Mouse (Mus musculus): ENCODE measurements at regions not wholly inside any gene's neighbourhood (a gene's known extent, or its start where the extent isn't known, plus 50 kb on each side); places are given as distances from the start of the nearest gene placed in this dataset.
"Not testable (repeated sequence)": the region's sequence is repeated elsewhere in the genome, so short reads cannot be mapped to it uniquely, and the experiment has no call there.

DNA sequence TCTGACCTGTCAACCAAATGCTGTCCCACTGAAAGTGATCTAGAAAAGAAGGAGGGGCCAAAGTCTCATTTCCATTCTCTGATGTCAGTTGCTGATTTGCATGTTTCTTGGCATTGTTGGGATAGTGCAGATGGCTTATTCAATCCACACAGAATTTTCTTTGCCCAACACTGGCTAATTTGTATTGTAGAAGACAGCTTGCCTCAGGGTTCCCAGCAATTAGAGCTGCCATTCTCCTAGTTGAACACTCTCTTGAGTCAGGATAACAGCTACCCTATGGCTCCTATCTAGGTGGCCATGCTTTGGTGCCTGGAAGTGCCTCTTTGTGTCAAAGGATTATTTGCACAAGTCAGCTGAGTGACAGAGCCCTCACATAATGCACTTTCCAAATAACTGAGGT lies 569.0 kb downstream of the Lrriq3 start:
- ATAC-seq (replicated peaks; ENCODE audit: low FRiP score) (peak; percentile 34), DNase-seq (ENCODE audit: low spot score) (no peak)
- Histone ChIP-seq H3K4me3 (ENCODE audit: low read depth, low read length) (no peak overlapping the region), H3K27ac (ENCODE audit: low read depth, low read length) (no peak overlapping the region), H3K9me3 (ENCODE audit: control insufficient read depth, low read length) (no peaks in the 10 kb centered on the region), H3K9ac (ENCODE audit: low read length) (no peak overlapping the region), H3K27me3 (ENCODE audit: control insufficient read depth, insufficient read depth, low read length) (no peaks in the 10 kb centered on the region), H3K4me1 (replicated peaks; ENCODE audit: control insufficient read depth, insufficient read depth, low read length) (no peaks in the 10 kb centered on the region), H3K36me3 (ENCODE audit: control insufficient read depth, insufficient read depth, low read length) (no peaks in the 10 kb centered on the region), H3K4me2 (ENCODE audit: low read depth, low read length, severe bottlenecking) (no peak overlapping the region)

DNA sequence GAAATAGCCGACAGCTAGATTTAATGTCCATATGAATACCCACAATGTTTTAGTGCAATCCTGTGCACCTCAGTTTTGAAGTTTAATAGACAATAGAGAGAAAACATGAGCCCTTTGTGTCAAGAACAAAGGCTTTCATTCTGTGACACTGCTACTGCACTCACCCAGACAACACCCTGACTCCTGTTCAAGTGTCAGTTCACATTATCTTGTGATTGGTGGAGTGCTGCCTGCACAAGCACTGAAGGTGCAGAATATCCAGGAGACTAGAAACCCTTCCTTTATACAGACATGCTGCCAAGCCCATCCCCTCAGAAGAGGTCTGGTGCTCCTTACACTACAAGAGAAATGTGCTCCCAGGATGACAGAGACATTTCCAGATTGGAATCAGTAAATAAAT lies 579.3 kb downstream of the Lrriq3 start:
- DNase-seq (ENCODE audit: low spot score) (no peak), ATAC-seq (replicated peaks; ENCODE audit: low FRiP score) (no peak)
- Histone ChIP-seq H3K4me1 (replicated peaks; ENCODE audit: control insufficient read depth, insufficient read depth, low read length) (no peaks in the 10 kb centered on the region), H3K4me2 (ENCODE audit: low read depth, low read length, severe bottlenecking) (no peak overlapping the region), H3K4me3 (ENCODE audit: low read depth, low read length) (no peak overlapping the region), H3K36me3 (ENCODE audit: control insufficient read depth, insufficient read depth, low read length) (no peaks in the 10 kb centered on the region), H3K27ac (ENCODE audit: low read depth, low read length) (no peak overlapping the region), H3K27me3 (ENCODE audit: control insufficient read depth, insufficient read depth, low read length) (no peaks in the 10 kb centered on the region), H3K9ac (ENCODE audit: low read length) (no peak overlapping the region), H3K9me3 (ENCODE audit: control insufficient read depth, low read length) (no peaks in the 10 kb centered on the region)
- 74% methylated on average over 1 of the region's 1 CpGs for WGBS

DNA sequence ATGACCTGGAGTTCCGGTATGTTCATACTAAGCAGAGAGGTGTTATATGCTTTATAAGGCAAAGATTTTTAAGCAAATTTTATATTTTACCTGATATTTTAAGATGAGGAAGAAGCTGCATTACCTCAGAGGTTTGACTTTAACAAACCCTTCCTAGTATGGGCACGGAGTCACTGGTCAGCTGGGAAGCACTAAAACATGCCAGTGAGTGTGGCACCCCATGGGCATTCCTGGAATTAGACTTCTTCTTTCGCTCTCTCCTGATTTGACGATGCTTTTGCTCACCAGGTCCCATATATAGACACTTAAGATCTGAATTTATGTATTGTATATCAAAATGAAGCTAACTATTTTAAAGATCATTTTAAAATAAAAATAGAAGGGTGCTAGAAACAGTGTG lies 587.0 kb downstream of the Lrriq3 start:
- Histone ChIP-seq H3K4me2 (ENCODE audit: low read depth, low read length, severe bottlenecking) (no peak overlapping the region), H3K9me3 (ENCODE audit: control insufficient read depth, low read length) (no peaks in the 10 kb centered on the region), H3K36me3 (ENCODE audit: control insufficient read depth, insufficient read depth, low read length) (no peaks in the 10 kb centered on the region), H3K9ac (ENCODE audit: low read length) (no peak overlapping the region), H3K4me1 (replicated peaks; ENCODE audit: control insufficient read depth, insufficient read depth, low read length) (no peaks in the 10 kb centered on the region), H3K27me3 (ENCODE audit: control insufficient read depth, insufficient read depth, low read length) (no peaks in the 10 kb centered on the region), H3K4me3 (ENCODE audit: low read depth, low read length) (no peak overlapping the region), H3K27ac (ENCODE audit: low read depth, low read length) (no peak overlapping the region)
- ATAC-seq (replicated peaks; ENCODE audit: low FRiP score) (no peak), DNase-seq (ENCODE audit: low spot score) (no peak)
- 89% methylated on average over 4 of the region's 4 CpGs for WGBS

DNA sequence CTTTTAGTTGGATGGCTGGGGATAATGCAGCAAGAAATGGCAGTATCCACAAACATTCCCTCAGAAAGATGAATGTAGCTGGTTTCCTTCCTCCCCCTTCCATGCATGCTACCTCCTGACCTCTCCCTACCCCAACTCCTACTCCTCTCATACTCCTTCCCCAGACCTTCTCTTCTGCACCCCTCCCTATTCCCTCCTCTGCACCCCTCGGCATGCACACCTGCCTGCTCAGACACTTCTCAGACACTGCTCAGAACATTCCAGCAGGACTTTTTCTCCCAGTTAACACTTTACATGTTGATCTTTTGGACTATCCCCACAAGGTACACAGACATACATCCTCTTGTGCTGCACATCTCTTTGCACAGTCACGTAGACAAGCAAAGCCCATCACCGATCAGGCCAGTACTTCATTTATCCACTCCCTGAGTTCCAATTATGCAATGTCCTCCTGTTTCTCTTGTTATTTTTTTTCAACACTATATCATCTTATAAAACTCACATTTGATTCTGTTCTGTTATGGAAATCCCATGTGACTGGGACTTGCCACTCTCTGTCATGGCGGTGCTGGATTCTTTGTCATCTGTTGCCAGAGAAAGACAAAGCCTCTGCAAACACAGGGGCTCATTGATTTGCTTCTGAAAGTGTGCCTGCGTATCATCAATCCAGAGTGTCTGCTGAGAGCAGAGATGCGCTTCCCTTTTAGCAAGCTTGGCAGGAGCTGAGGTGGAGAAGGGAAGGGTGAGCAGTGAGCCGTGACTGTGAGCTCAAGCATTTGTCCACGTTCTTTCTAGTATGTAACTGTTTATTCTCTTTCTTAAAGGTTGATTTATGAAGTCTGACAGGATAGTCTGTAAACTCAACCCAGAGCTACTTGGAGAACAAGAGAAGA lies 589.9 kb downstream of the Lrriq3 start:
- ATAC-seq (replicated peaks; ENCODE audit: low FRiP score), result no peak
- 76% methylated on average over 8 of the region's 8 CpGs for WGBS
- no peak overlapping the region for H3K9ac ChIP-seq (ENCODE audit: low read length)
- no peak overlapping the region for H3K27ac ChIP-seq (ENCODE audit: low read depth, low read length)
- H3K27me3 ChIP-seq (ENCODE audit: control insufficient read depth, insufficient read depth, low read length), result no peaks in the 10 kb centered on the region
- H3K36me3 ChIP-seq (ENCODE audit: control insufficient read depth, insufficient read depth, low read length), result no peaks in the 10 kb centered on the region
- H3K4me1 ChIP-seq (replicated peaks; ENCODE audit: control insufficient read depth, insufficient read depth, low read length), result no peaks in the 10 kb centered on the region
- H3K9me3 ChIP-seq (ENCODE audit: control insufficient read depth, low read length), result no peaks in the 10 kb centered on the region
- DNase-seq (ENCODE audit: low spot score), result no peak
- no peak overlapping the region for H3K4me2 ChIP-seq (ENCODE audit: low read depth, low read length, severe bottlenecking)
- no peak overlapping the region for H3K4me3 ChIP-seq (ENCODE audit: low read depth, low read length)

DNA sequence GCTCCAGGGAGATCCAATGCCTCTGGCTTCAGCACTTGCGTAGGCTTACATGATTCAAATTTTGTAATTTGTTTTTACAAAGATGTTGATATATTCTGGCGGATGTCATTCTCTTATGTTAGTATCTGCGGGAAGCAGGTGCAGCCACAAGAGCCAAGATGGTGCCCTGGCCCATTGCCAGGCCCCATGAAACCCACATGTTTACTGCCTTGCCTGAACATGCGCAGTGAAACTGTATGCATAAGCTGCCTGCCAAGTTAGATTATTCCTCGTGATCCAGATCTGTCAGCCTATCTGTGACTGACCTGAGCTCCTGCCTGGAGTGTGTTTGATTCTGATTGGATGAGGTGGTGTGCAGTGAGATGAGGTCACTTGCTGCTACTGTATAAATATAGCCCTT lies 595.1 kb downstream of the Lrriq3 start:
- H3K27ac ChIP-seq (ENCODE audit: low read depth, low read length), result no peak overlapping the region
- no peaks in the 10 kb centered on the region for H3K27me3 ChIP-seq (ENCODE audit: control insufficient read depth, insufficient read depth, low read length)
- WGBS, result 90% methylated on average over 5 of the region's 5 CpGs
- H3K9me3 ChIP-seq (ENCODE audit: control insufficient read depth, low read length), result no peaks in the 10 kb centered on the region
- ATAC-seq (replicated peaks; ENCODE audit: low FRiP score), result no peak
- H3K4me2 ChIP-seq (ENCODE audit: low read depth, low read length, severe bottlenecking), result no peak overlapping the region
- no peak overlapping the region for H3K4me3 ChIP-seq (ENCODE audit: low read depth, low read length)
- H3K4me1 ChIP-seq (replicated peaks; ENCODE audit: control insufficient read depth, insufficient read depth, low read length), result no peaks in the 10 kb centered on the region
- H3K36me3 ChIP-seq (ENCODE audit: control insufficient read depth, insufficient read depth, low read length), result no peaks in the 10 kb centered on the region
- H3K9ac ChIP-seq (ENCODE audit: low read length), result no peak overlapping the region
- DNase-seq (ENCODE audit: low spot score), result no peak

DNA sequence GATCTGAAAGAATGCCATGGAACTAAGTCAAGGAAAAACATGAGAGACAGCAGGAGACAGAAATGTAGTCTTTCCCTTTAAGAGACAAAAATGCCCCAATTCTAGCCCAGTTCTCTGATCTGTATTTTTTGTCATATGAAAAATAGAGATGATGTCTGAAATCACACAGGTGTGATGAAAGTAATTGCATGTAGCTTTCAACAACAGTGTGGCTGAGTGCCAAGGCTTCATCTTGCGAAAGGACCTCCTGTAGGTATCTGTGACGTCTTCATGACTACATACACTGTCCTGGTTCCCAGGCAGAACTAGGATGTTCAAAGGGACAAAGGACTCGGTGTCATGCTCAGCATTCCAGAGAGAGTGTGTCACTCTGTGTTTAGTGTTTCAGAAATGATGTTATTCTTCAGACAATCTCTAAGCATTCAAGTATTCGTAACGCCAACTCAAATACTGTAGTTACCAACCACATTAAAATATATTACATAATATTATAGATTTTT lies 629.8 kb downstream of the Lrriq3 start:
- Histone ChIP-seq H3K4me1 (replicated peaks; ENCODE audit: control insufficient read depth, insufficient read depth, low read length) (no peaks in the 10 kb centered on the region), H3K9ac (ENCODE audit: low read length) (no peak overlapping the region), H3K4me2 (ENCODE audit: low read depth, low read length, severe bottlenecking) (no peak overlapping the region), H3K4me3 (ENCODE audit: low read depth, low read length) (no peak overlapping the region), H3K27me3 (ENCODE audit: control insufficient read depth, insufficient read depth, low read length) (no peaks in the 10 kb centered on the region), H3K36me3 (ENCODE audit: control insufficient read depth, insufficient read depth, low read length) (no peaks in the 10 kb centered on the region), H3K9me3 (ENCODE audit: control insufficient read depth, low read length) (no peaks in the 10 kb centered on the region), H3K27ac (ENCODE audit: low read depth, low read length) (no peak overlapping the region)
- no peak for ATAC-seq (replicated peaks; ENCODE audit: low FRiP score)
- DNase-seq (ENCODE audit: low spot score), result no peak
- 84% methylated on average over 5 of the region's 5 CpGs for WGBS

DNA sequence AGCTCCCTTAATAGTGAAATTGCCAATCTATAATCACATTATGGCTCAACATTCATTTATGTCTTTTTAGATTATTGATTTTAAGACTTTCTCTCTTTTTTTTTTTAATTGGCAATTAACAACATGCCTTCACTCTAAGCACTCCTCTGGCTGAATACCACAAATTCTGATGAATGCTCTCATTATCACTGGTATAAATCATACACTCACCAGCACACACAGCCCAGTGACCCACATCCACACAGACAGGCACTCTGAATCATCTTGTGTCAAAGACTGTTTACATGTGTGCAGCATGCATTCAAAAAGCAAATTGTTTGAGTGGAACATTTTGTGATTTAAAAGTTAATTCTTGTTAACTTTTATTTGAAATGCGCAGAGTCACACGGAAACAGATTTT lies 649.2 kb downstream of the Lrriq3 start:
- ATAC-seq (replicated peaks; ENCODE audit: low FRiP score) (0 out of 2 replicates have a peak, but pooled peaks have one; percentile 60), DNase-seq (ENCODE audit: low spot score) (no peak)

DNA sequence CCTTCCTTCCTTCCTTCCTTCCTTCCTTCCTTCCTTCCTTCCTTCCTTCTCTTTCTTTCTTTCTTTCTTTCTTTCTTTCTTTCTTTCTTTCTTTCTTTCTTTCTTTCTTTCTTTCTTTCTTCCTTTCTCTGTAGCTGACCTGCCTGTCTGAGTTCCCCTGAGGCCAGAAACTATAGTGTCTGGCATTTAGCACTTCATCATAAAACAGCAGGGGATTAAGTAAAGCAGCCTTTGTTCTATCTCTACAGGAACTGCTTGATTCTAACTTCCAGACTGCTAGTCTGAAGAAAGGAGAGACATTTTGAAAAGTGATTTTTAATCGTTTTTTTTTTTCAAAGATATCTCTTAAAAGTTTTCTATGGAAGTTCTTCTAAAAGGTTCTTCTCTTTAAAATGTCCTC lies 653.4 kb downstream of the Lrriq3 start:
- H3K9me3 ChIP-seq (ENCODE audit: control insufficient read depth, low read length); H3K27me3 ChIP-seq (ENCODE audit: control insufficient read depth, insufficient read depth, low read length); H3K9ac ChIP-seq (ENCODE audit: low read length); H3K4me1 ChIP-seq (replicated peaks; ENCODE audit: control insufficient read depth, insufficient read depth, low read length); H3K4me2 ChIP-seq (ENCODE audit: low read depth, low read length, severe bottlenecking); ATAC-seq (replicated peaks; ENCODE audit: low FRiP score); DNase-seq (ENCODE audit: low spot score); H3K27ac ChIP-seq (ENCODE audit: low read depth, low read length); H3K4me3 ChIP-seq (ENCODE audit: low read depth, low read length); H3K36me3 ChIP-seq (ENCODE audit: control insufficient read depth, insufficient read depth, low read length): not testable (repeated sequence)
- WGBS, result 34% methylated on average over 1 of the region's 1 CpGs

More for the DNA sequence above, 649.2 kb downstream of the Lrriq3 start:
- H3K27me3 ChIP-seq (ENCODE audit: control insufficient read depth, insufficient read depth, low read length), result no peaks in the 10 kb centered on the region
- no peaks in the 10 kb centered on the region for H3K4me1 ChIP-seq (replicated peaks; ENCODE audit: control insufficient read depth, insufficient read depth, low read length)
- no peaks in the 10 kb centered on the region for H3K9me3 ChIP-seq (ENCODE audit: control insufficient read depth, low read length)
- H3K4me3 ChIP-seq (ENCODE audit: low read depth, low read length), result no peak overlapping the region
- H3K27ac ChIP-seq (ENCODE audit: low read depth, low read length), result no peak overlapping the region
- no peak overlapping the region for H3K4me2 ChIP-seq (ENCODE audit: low read depth, low read length, severe bottlenecking)
- H3K36me3 ChIP-seq (ENCODE audit: control insufficient read depth, insufficient read depth, low read length), result no peaks in the 10 kb centered on the region
- no peak overlapping the region for H3K9ac ChIP-seq (ENCODE audit: low read length)
- WGBS, result 99% methylated on average over 2 of the region's 2 CpGs

DNA sequence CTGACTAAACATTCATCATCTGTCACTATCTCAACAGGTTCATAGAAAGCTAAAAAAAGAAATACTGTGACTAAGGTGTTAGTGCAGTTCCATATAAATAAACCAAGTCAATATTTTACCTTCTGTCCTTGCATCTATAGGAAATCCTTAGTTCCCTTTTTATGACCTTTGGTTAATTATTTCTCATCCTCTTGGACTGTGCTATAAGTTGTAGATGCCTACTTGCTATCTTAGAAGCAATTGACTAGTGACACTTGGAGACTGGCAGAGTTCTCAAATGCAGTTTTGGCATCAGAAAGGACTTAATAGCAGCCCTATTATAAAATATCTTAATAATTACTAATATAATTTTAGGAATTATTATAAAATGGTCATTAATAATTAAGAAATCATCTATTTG lies 654.3 kb downstream of the Lrriq3 start:
- H3K36me3 ChIP-seq (ENCODE audit: control insufficient read depth, insufficient read depth, low read length), result no peaks in the 10 kb centered on the region
- ATAC-seq (replicated peaks; ENCODE audit: low FRiP score), result no peak
- H3K9me3 ChIP-seq (ENCODE audit: control insufficient read depth, low read length), result no peaks in the 10 kb centered on the region

More for the DNA sequence above, 654.3 kb downstream of the Lrriq3 start:
- Histone ChIP-seq H3K9ac (ENCODE audit: low read length) (no peak overlapping the region), H3K4me2 (ENCODE audit: low read depth, low read length, severe bottlenecking) (no peak overlapping the region), H3K4me1 (replicated peaks; ENCODE audit: control insufficient read depth, insufficient read depth, low read length) (no peaks in the 10 kb centered on the region), H3K27me3 (ENCODE audit: control insufficient read depth, insufficient read depth, low read length) (no peaks in the 10 kb centered on the region), H3K4me3 (ENCODE audit: low read depth, low read length) (no peak overlapping the region), H3K27ac (ENCODE audit: low read depth, low read length) (no peak overlapping the region)
- no peak for DNase-seq (ENCODE audit: low spot score)
